Mouse (Mus musculus) testis, adult 2 months (tissue): ENCODE data around the gene H2bfm. TPM values are rescaled to one million over a fixed set of nuclear protein-coding genes. Genes with fewer than 3 reads are reported as not detected.

Source experiments
- H3K27ac ChIP-seq: fragments of 200-500 bp; 2 replicates; pipeline ENCODE4 v1.5.1; 2012; ENCODE audit warnings: low read depth, low read length; ENCODE audit not compliant: control insufficient read depth, insufficient read depth
- H3K27me3 ChIP-seq: fragments of 200-500 bp; 2 replicates; pipeline ENCODE4 v1.6.1; 2012; ENCODE audit warnings: mild to moderate bottlenecking, low read length, moderate library complexity; ENCODE audit not compliant: control insufficient read depth, insufficient read depth
- H3K36me3 ChIP-seq: fragments of 200-500 bp; 2 replicates; pipeline ENCODE4 v1.6.1; 2012; ENCODE audit warnings: mild to moderate bottlenecking, low read length; ENCODE audit not compliant: control insufficient read depth, insufficient read depth
- H3K4me1 ChIP-seq: fragments of 200-500 bp; 2 replicates; pipeline ENCODE4 v1.6.1; 2012; ENCODE audit warnings: low read length; ENCODE audit not compliant: control insufficient read depth, insufficient read depth
- H3K4me3 ChIP-seq: fragments of 200-500 bp; 2 replicates; pipeline ENCODE4 v1.5.1; 2012; ENCODE audit warnings: low read depth, mild to moderate bottlenecking, low read length, moderate library complexity, mixed read lengths; ENCODE audit not compliant: control insufficient read depth
- CTCF ChIP-seq: fragments of 200-500 bp; IDR thresholded peaks from 2 replicates; pipeline ENCODE4 v1.5.1; 2012; ENCODE audit warnings: low read depth, mild to moderate bottlenecking, inconsistent platforms, low read length, moderate library complexity; ENCODE audit not compliant: control insufficient read depth, insufficient read depth, insufficient replicate concordance
- POLR2A ChIP-seq: fragments of 200-500 bp; IDR thresholded peaks from 2 replicates; pipeline ENCODE4 v1.6.1; 2012; ENCODE audit warnings: low read depth, mild to moderate bottlenecking, inconsistent platforms, low read length, moderate library complexity; ENCODE audit not compliant: control insufficient read depth
- polyA plus RNA-seq: library from polyadenylated mRNA; depleted of rRNA; stranded (reverse); fragments of >200 nt; gene quantifications from 2 replicates; pipeline ENCODE4 v1.2.3, GENCODE M21; 2012; rRNA removed

H2bfm gene
- polyA plus RNA-seq, 1 experiment: 0.91 TPM

DNA sequence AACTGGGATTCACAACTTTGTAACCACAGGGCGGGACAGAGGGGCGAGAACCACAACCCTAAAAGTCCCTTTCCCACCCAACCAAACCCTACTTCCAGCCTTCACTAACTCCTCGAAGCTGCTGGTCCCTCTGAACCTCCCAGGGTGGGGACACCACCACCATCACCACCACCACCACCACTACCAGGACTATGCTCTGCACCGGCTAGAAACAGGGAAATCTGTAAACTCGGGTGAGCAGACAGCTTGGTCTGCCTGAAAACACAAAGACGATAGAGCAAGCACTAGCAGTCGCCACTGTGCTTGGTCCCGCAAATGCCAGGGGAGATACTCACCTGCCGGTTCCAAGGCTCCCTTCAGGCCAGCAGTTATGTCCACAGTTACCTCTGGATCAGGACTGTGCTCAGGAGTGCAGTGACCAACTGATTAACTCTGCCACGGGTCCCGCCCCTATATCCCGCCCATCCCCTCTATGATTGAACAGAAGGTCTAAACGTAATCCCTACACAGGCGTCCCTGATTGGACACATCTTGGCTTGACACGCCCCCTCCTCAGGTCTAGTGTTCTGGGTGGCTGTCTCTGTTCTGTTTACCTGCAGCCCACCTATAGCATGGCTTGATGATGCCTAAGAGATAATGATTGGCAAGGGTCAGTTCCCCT lies 49.4 kb downstream of the H2bfm start, which contains the start of the genes Tmsb15l and Tmsb15b1:
Tmsb15l (minus strand) TSS at position 446 of the 661 bp plus-strand sequence.
Tmsb15b1 (minus strand) TSS at position 451 of the 661 bp plus-strand sequence.
- no peaks in the 10 kb centered on the region for H3K4me1 ChIP-seq
- no peaks in the 10 kb centered on the region for H3K36me3 ChIP-seq
- no peak for TF ChIP-seq CTCF
- peak; percentile 34; the same call in 1 of the 2 replicates for TF ChIP-seq POLR2A
- peak within 1 kb of the TSS; percentile 91 for H3K4me3 ChIP-seq
- H3K27me3 ChIP-seq: no peaks in the 10 kb centered on the region
- H3K27ac ChIP-seq: peak within 1 kb of the TSS; percentile 83

Other genes with a start within 250 kb of the H2bfm start
- 1.0 and 1.3 TPM in 2 replicates for gene Tceal1, start 219.3 kb upstream of the H2bfm start, polyA plus RNA-seq
- 20.4 and 22.6 TPM in 2 replicates for gene Morf4l2, start 183.6 kb upstream of the H2bfm start, polyA plus RNA-seq
- gene Glra4, start 147.2 kb upstream of the H2bfm start, polyA plus RNA-seq: 0.05 TPM in 1 of 2 replicates, not detected in the other
- gene Plp1, start 104.7 kb upstream of the H2bfm start, polyA plus RNA-seq: 10.6 and 15.6 TPM in 2 replicates
- gene Rab9b, start 58.6 kb upstream of the H2bfm start, polyA plus RNA-seq: 0.23 and 0.43 TPM in 2 replicates
- 15.3 and 21.9 TPM in 2 replicates for gene Tmsb15b2, start 48.2 kb downstream of the H2bfm start, polyA plus RNA-seq
- 4.9 and 6.7 TPM in 2 replicates for gene Tmsb15l, start 49.5 kb downstream of the H2bfm start, polyA plus RNA-seq
- gene Tmsb15b1, start 49.5 kb downstream of the H2bfm start, polyA plus RNA-seq: 9.9 and 22.9 TPM in 2 replicates
- gene Zcchc18, start 65.8 kb downstream of the H2bfm start, polyA plus RNA-seq: 1.4 and 2.1 TPM in 2 replicates
- 3.6 and 4.2 TPM in 2 replicates for gene Slc25a53, start 111.0 kb downstream of the H2bfm start, polyA plus RNA-seq
- 0.20 TPM in 2 replicates for gene Fam199x, start 122.3 kb downstream of the H2bfm start, polyA plus RNA-seq
- gene Esx1, start 194.8 kb downstream of the H2bfm start, polyA plus RNA-seq: 16.9 and 18.4 TPM in 2 replicates